Mouse (Mus musculus) thymus, postnatal 0 days (tissue): ENCODE results near the gene Nr1h3. TPM values are rescaled to one million over a fixed set of nuclear protein-coding genes. Genes with fewer than 3 reads are reported as not detected.

Experiments used
- DNase-seq: peaks from one replicate; pipeline ENCODE4 v3.0.0-alpha.2; 2015; ENCODE audit warnings: low spot score
- polyA plus RNA-seq: library from polyadenylated mRNA; unstranded; fragments of >200 nt; fragmentation: Nextera tagmentation; extraction: Ambion mirVana; gene quantifications from 2 replicates; pipeline ENCODE4 v1.2.1, GENCODE M21; 2015

Gene Nr1h3
- polyA plus RNA-seq, 1 experiment from 2014 or later: 7.2 TPM

GRCm38 (mm10) chr2:91186208-91186607 is 16.4 kb downstream of the Nr1h3 start:
- DNase-seq: no peak

- DNase-seq: peak; percentile 75
These were observed 18.8 kb downstream of the Nr1h3 start, which contains the start of gene Madd for GRCm38 (mm10) chr2:91183711-91184405. Gene Madd, minus strand, starts transcription at chr2:91183837.

GRCm38 (mm10) chr2:91183148-91183513 is 19.5 kb downstream of the Nr1h3 start:
- DNase-seq: peak; percentile 98

GRCm38 (mm10) chr2:91182405-91183147 is 20.1 kb downstream of the Nr1h3 start:
- peak; percentile 90 for DNase-seq

GRCm38 (mm10) chr2:91182016-91182404 is 20.6 kb downstream of the Nr1h3 start:
- DNase-seq: peak; percentile 33

- no peak for DNase-seq
These were observed 21.9 kb downstream of the Nr1h3 start for GRCm38 (mm10) chr2:91180706-91181105.

- DNase-seq: no peak
These were observed 22.8 kb downstream of the Nr1h3 start for GRCm38 (mm10) chr2:91179825-91180224.

GRCm38 (mm10) chr2:91176234-91176633 is 26.4 kb downstream of the Nr1h3 start:
- DNase-seq: no peak

- no peak for DNase-seq
These were observed 27.1 kb downstream of the Nr1h3 start for GRCm38 (mm10) chr2:91175490-91175889.

- no peak for DNase-seq
These were observed 32.9 kb downstream of the Nr1h3 start for GRCm38 (mm10) chr2:91169587-91170322.

- no peak for DNase-seq
These were observed 35.0 kb downstream of the Nr1h3 start for GRCm38 (mm10) chr2:91167629-91168028.

GRCm38 (mm10) chr2:91164991-91165390 is 37.6 kb downstream of the Nr1h3 start:
- no peak for DNase-seq

- DNase-seq: no peak
These were observed 39.1 kb downstream of the Nr1h3 start for GRCm38 (mm10) chr2:91163532-91163931.

GRCm38 (mm10) chr2:91162952-91163351 is 39.7 kb downstream of the Nr1h3 start:
- no peak for DNase-seq

GRCm38 (mm10) chr2:91160591-91160990 is 42.0 kb downstream of the Nr1h3 start:
- no peak for DNase-seq

GRCm38 (mm10) chr2:91157002-91157752 is 45.5 kb downstream of the Nr1h3 start:
- no peak for DNase-seq

- no peak for DNase-seq
These were observed 48.5 kb downstream of the Nr1h3 start for GRCm38 (mm10) chr2:91154091-91154490.

- DNase-seq: no peak
These were observed 49.7 kb downstream of the Nr1h3 start for GRCm38 (mm10) chr2:91152885-91153377.

- DNase-seq: no peak
These were observed 51.3 kb downstream of the Nr1h3 start for GRCm38 (mm10) chr2:91151331-91151730.

GRCm38 (mm10) chr2:91148101-91148500 is 54.5 kb downstream of the Nr1h3 start:
- no peak for DNase-seq

GRCm38 (mm10) chr2:91143401-91143800 is 59.2 kb downstream of the Nr1h3 start:
- no peak for DNase-seq
